Mouse (Mus musculus) midbrain, embryonic 10.5 days (tissue): ENCODE results near the gene Rsc1a1. TPM values are rescaled to one million over a fixed set of nuclear protein-coding genes. Genes with fewer than 3 reads are reported as not detected.
A peak's percentile ranks its signal among the peaks of the same experiment; 100 is the strongest.

Source experiments
- DNase-seq: peaks from one replicate; pipeline ENCODE4 v3.0.0-alpha.2; 2017; ENCODE audit warnings: low spot score
- H3K27ac ChIP-seq: fragments of 300-500 bp; sonication (generic); replicated peaks from 2 replicates; pipeline ENCODE4 v1.5.1; 2016; ENCODE audit warnings: mild to moderate bottlenecking
- H3K27me3 ChIP-seq: fragments of 300-500 bp; sonication (generic); 2 replicates; pipeline ENCODE4 v1.6.1; 2016; ENCODE audit warnings: low read depth, mild to moderate bottlenecking; ENCODE audit not compliant: poor library complexity, severe bottlenecking
- H3K36me3 ChIP-seq: fragments of 300-500 bp; sonication (generic); 2 replicates; pipeline ENCODE4 v1.6.1; 2016; ENCODE audit warnings: mild to moderate bottlenecking, moderate library complexity
- H3K4me1 ChIP-seq: fragments of 300-500 bp; sonication (generic); 2 replicates; pipeline ENCODE4 v1.6.1; 2016
- H3K4me3 ChIP-seq: fragments of 300-500 bp; sonication (generic); 2 replicates; pipeline ENCODE4 v1.5.1; 2016; ENCODE audit warnings: mild to moderate bottlenecking, moderate library complexity
- H3K9me3 ChIP-seq: fragments of 300-500 bp; sonication (generic); replicated peaks from 2 replicates; pipeline ENCODE4 v1.6.1; 2016; ENCODE audit warnings: mild to moderate bottlenecking
- WGBS: fragments of 180-500 bp; shearing (Covaris S2); methylation state at CpG from one replicate; pipeline ENCODE4 v1.1.7; 2016; 5-methylcytosine and 5-hydroxymethylcytosine counted together
- polyA plus RNA-seq: library from polyadenylated mRNA; unstranded; fragments of >200 nt; fragmentation: Nextera tagmentation; extraction: Ambion mirVana; gene quantifications from 2 replicates; pipeline ENCODE4 v1.2.1, GENCODE M21; 2016

The Rsc1a1 gene
- polyA plus RNA-seq, 1 experiment from 2014 or later: 2.2 TPM

- WGBS: 89% methylated on average over 3 of the region's 3 CpGs
- H3K27me3 ChIP-seq: no peaks in the 10 kb centered on the region
- H3K9me3 ChIP-seq: no peaks in the 10 kb centered on the region
- no peak for DNase-seq
- H3K27ac ChIP-seq: no peak overlapping the region
- no peak overlapping the region for H3K4me3 ChIP-seq
- peaks cover 9% of the 10 kb centered on the region for H3K4me1 ChIP-seq
- peaks cover 81% of the 10 kb centered on the region for H3K36me3 ChIP-seq
These were observed 694 bp upstream of the Rsc1a1 start for GRCm38 (mm10) chr4:141686093-141686492.

GRCm38 (mm10) chr4:141682706-141683230 is 2.6 kb downstream of the Rsc1a1 start:
- H3K27ac ChIP-seq: peak overlapping the region; percentile 39; the same call in 1 of the 2 replicates
- H3K27me3 ChIP-seq: no peaks in the 10 kb centered on the region
- H3K36me3 ChIP-seq: peaks cover 60% of the 10 kb centered on the region
- H3K4me1 ChIP-seq: peaks cover 9% of the 10 kb centered on the region
- H3K9me3 ChIP-seq: no peaks in the 10 kb centered on the region
- WGBS: 76% methylated on average over 12 of the region's 12 CpGs
- no peak for DNase-seq
- no peak overlapping the region for H3K4me3 ChIP-seq

- Histone ChIP-seq H3K36me3 (peaks cover 53% of the 10 kb centered on the region), H3K27ac (0 out of 2 replicates have a peak overlapping the region, but pooled peaks have one; percentile 55), H3K9me3 (no peaks in the 10 kb centered on the region), H3K4me3 (no peak overlapping the region), H3K27me3 (no peaks in the 10 kb centered on the region), H3K4me1 (peaks cover 9% of the 10 kb centered on the region)
- WGBS: 70% methylated on average over 7 of the region's 7 CpGs
- DNase-seq: no peak
These were observed 3.6 kb downstream of the Rsc1a1 start for GRCm38 (mm10) chr4:141681767-141682166.

GRCm38 (mm10) chr4:141680892-141681291 is 4.5 kb downstream of the Rsc1a1 start:
- Histone ChIP-seq H3K27me3 (no peaks in the 10 kb centered on the region), H3K4me3 (no peak overlapping the region), H3K4me1 (peaks cover 9% of the 10 kb centered on the region), H3K36me3 (peaks cover 44% of the 10 kb centered on the region), H3K9me3 (no peaks in the 10 kb centered on the region), H3K27ac (no peak overlapping the region)
- DNase-seq: no peak
- WGBS: 81% methylated on average over 12 of the region's 12 CpGs

- 87% methylated on average over 2 of the region's 2 CpGs for WGBS
- H3K36me3 ChIP-seq: peaks cover 25% of the 10 kb centered on the region
- no peak for DNase-seq
- H3K27me3 ChIP-seq: no peaks in the 10 kb centered on the region
- no peaks in the 10 kb centered on the region for H3K9me3 ChIP-seq
- no peak overlapping the region for H3K4me3 ChIP-seq
- no peak overlapping the region for H3K27ac ChIP-seq
- peaks cover 9% of the 10 kb centered on the region for H3K4me1 ChIP-seq
These were observed 6.4 kb downstream of the Rsc1a1 start for GRCm38 (mm10) chr4:141679016-141679415.

DNA sequence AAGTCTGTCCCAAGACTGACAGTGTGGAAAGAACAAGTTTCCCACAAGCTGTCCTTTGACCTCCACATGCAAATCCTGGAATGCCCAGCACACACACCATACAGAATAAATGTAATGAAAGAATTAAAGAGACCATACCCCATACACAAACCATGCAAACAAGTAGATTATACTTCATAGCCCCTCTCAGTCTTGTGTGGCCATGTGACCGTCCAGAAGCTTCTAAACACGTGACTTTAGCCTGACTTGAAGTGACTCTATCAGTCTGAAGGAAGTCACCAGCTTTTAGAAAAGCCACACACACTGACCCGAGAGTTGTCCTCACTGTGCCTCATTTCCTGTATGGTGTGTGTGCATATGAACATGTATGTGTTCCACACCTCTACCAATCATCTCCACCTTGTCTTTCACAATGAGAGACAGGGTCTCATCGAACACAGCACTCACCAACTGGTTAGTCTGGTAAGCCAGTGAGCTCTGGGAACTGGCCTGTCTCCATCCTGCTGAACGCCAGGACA is 8.9 kb downstream of the Rsc1a1 start:
- H3K36me3 ChIP-seq: 0 out of 2 replicates have a peak, but pooled peaks cover 4% of the 10 kb centered on the region
- H3K27me3 ChIP-seq: no peaks in the 10 kb centered on the region
- H3K4me3 ChIP-seq: no peak overlapping the region
- DNase-seq: no peak
- 84% methylated on average over 5 of the region's 5 CpGs for WGBS
- H3K4me1 ChIP-seq: no peaks in the 10 kb centered on the region
- no peaks in the 10 kb centered on the region for H3K9me3 ChIP-seq
- H3K27ac ChIP-seq: no peak overlapping the region

DNA sequence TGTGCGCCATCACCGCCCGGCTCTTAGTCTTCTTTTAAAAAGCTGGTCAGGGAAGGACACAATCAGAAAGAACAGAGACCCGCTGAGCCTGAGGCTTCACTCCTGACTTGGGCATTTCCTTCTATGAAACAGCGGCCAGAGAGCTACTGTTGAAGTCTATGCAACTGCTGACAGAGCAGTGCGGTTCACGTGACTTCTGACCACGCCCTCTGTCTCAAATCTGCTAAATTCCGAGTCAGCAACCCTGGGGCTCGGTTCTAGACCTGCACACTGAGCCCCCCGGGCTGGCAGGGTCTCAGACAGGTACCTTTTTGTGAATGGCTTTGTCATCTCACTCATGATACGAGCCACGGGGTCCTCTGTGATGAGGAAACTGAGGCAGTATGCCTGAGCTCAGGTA is 13.1 kb downstream of the Rsc1a1 start:
- Histone ChIP-seq H3K9me3 (no peaks in the 10 kb centered on the region), H3K27me3 (no peaks in the 10 kb centered on the region), H3K4me1 (no peaks in the 10 kb centered on the region), H3K27ac (no peak overlapping the region), H3K4me3 (no peak overlapping the region), H3K36me3 (no peaks in the 10 kb centered on the region)
- DNase-seq: no peak
- 79% methylated on average over 13 of the region's 13 CpGs for WGBS

DNA sequence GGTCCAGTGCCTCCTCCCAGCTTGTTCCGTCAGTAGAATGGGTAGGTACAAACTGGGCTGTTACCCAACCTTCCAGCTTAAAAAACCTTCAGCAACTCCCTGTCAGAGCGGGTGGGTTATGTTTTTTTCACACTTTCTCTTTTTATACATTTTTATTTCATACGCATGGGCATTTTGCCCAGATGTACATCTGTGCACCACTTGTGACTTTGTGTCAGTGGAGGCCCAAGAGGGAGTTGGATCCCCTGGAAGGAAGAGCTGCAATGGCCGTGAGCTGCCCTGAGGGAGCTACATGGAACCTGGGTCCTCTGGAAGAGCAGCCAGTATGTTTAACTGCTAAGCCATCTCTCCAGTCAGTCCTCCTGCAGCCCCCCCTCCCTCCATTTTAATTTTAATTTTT is 14.0 kb downstream of the Rsc1a1 start:
- H3K4me3 ChIP-seq: no peak overlapping the region
- no peaks in the 10 kb centered on the region for H3K27me3 ChIP-seq
- DNase-seq: no peak
- H3K27ac ChIP-seq: no peak overlapping the region
- no peaks in the 10 kb centered on the region for H3K4me1 ChIP-seq
- H3K36me3 ChIP-seq: no peaks in the 10 kb centered on the region
- WGBS: 89% methylated on average over 4 of the region's 4 CpGs
- no peaks in the 10 kb centered on the region for H3K9me3 ChIP-seq

DNA sequence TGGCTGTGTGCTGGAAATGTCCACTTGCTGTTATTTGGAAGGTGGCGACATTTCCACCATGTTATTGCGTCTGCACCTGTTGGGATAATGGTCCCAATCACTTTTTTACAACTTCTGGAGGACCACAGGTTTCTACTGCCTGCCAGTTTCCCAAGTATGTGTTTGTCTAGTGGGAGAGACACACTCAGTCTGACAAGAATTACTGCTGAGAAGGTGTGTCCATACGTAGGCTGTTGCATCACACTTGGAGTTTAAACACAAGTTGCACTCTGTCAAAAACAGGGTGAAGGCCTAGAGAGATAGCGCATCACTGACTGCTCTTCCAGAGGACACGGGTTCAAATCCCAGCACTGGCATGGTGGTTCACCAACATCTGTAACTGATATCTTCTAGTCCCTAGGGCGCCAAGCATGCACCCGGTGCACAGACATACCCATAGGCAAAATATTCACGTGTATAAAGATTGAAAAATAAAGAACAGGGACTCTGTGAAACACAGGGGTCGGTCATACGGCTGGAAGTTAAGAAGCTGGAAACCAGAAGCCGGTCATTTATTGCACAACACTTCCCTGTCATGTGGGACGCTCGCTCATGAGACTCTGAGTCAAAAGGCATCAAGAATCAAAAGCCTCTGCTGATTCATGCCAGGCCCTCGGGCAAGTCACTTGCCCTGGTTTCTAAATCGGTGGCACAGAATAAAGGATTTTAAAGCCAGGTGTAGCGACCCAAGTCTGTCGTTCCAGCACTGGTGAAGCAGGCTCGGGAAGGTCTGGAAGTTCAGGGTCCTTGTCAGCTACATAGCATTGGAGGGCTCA is 15.3 kb downstream of the Rsc1a1 start:
- Histone ChIP-seq H3K4me1 (peaks cover under 1% of the 10 kb centered on the region; the same call in 1 of the 2 replicates), H3K9me3 (no peaks in the 10 kb centered on the region), H3K36me3 (no peaks in the 10 kb centered on the region), H3K27ac (no peak overlapping the region), H3K27me3 (no peaks in the 10 kb centered on the region), H3K4me3 (no peak overlapping the region)
- DNase-seq: no peak
- WGBS: 93% methylated on average over 18 of the region's 18 CpGs

GRCm38 (mm10) chr4:141664799-141665198 is 20.6 kb downstream of the Rsc1a1 start, which contains the start of gene Plekhm2:
Plekhm2 (minus strand) TSS chr4:141664899.
- H3K9me3 ChIP-seq: no peaks in the 10 kb centered on the region
- DNase-seq: no peak
- H3K4me1 ChIP-seq: peaks cover 22% of the 10 kb centered on the region
- peak within 1 kb of the TSS; percentile 91 for H3K27ac ChIP-seq
- 68% methylated on average over 8 of the region's 8 CpGs for WGBS
- H3K4me3 ChIP-seq: peak within 1 kb of the TSS; percentile 86
- H3K36me3 ChIP-seq: peaks cover 18% of the 10 kb centered on the region
- H3K27me3 ChIP-seq: no peaks in the 10 kb centered on the region

GRCm38 (mm10) chr4:141664011-141664745 is 21.2 kb downstream of the Rsc1a1 start:
- Histone ChIP-seq H3K27me3 (no peaks in the 10 kb centered on the region), H3K36me3 (peaks cover 22% of the 10 kb centered on the region), H3K4me1 (peaks cover 22% of the 10 kb centered on the region), H3K27ac (peak overlapping the region; percentile 91), H3K4me3 (peak overlapping the region; percentile 86), H3K9me3 (no peaks in the 10 kb centered on the region)
- DNase-seq: peak; percentile 69
- 3% methylated on average over 60 of the region's 60 CpGs for WGBS

GRCm38 (mm10) chr4:141663122-141663931 is 22.1 kb downstream of the Rsc1a1 start:
- H3K9me3 ChIP-seq: no peaks in the 10 kb centered on the region
- H3K36me3 ChIP-seq: peaks cover 29% of the 10 kb centered on the region
- no peaks in the 10 kb centered on the region for H3K27me3 ChIP-seq
- H3K4me3 ChIP-seq: peak overlapping the region; percentile 86
- DNase-seq: peak; percentile 60
- H3K4me1 ChIP-seq: peaks cover 22% of the 10 kb centered on the region
- WGBS: 6% methylated on average over 46 of the region's 47 CpGs
- H3K27ac ChIP-seq: peak overlapping the region; percentile 91
